Mouse (Mus musculus): Measurements from ENCODE around the gene Maml1. TPM values are rescaled to one million over a fixed set of nuclear protein-coding genes. Genes with fewer than 3 reads are reported as not detected.

The Maml1 gene
- 6.6 and 7.0 TPM in 2 replicates for polyA plus RNA-seq (2012; rRNA removed)

DNA sequence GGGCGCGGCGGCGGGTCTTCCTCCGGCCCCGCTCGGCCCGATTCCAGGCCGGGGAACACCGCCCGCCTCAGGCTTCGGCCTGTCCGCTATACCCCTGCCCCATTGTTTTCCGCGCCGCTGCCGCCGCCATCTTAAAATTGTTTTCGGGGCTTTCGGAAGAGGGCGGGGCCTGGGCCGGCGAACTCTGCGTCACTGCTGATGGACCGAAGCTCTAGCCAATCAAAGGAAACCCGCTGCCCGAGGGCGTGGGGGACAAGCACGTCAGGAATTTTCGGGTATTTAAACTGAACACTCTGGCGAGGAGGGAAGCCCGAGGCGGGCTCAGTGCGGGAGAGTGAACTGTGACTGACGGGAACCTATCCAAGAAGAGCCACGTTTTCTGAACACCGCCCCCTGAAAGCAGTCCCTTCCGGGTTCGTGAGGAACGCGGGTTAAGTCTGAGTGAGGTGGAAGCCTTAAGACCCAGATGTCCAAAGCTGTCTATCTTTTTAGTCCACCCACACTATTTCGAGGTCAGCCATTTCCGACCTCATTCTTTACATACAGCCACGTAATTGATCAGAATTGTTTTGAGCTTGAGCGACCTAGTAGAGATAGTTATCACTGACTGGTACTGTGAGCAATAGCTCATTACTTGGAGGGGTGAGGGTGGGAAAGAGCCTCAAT, at the start of gene Maml1:
TSS of gene Maml1 (minus strand) at position 122 of the 666 bp plus-strand sequence.

DNA sequence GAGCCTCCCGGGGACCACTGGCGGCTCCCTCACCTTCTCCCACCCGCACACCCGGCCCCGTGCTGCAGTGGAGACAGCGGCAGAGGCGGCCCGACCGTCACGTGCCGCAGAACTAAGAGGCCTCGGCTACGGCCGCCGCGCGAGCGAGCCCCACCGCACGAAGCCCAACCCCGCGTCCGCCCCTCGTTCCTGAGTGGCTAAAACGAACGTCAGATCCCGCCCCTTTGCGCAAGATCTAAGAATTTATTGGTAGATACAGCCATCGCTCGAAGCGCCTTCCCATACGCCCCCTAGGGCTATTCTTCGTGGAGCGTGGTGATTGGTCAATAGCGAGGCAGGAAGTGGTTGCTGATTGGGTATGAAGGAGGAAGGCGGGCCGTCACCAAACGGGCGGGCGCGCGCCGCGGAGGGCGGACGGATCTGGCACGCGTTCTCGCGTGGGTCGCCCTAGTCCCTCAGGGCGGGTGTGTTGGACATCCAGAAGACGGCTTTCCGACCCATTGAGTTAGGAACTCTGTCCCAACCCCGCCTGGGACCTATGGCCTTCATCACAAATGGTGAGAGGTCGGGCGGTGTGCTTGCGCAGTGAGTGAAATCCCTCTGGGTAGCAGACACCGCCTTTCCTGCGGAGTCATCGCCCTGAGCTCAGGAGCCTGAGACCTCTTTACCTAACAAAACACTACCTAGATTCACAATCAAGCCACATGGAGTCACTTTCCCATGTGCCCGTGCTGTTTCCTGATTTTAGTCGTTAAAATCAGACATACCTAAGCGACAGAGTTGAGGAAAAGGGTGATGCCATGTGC, 33.6 kb upstream of the Maml1 start, which contains the start of gene Canx:
TSS of gene Canx (minus strand) at position 178 of the 806 bp plus-strand sequence.

DNA sequence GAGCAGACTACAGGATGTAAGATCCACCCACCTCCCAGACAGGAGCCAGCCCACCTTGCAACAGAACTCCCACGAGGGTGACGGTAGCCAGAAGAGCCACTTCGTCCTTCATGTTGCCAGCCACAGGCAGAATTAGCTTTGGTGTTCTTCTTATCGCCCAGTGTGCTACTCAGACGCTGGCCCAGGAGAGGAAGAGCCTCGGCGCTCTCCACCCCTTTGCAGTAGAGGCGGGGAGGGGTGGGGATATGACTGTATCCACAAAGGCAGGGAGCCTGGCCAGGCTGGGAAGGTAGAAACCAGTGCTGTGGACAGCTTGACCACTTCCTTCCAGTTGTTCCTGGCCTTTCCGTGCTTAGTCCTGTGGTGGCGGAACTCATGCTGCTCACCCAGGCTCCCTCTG, 53.8 kb downstream of the Maml1 start, which contains the start of gene Ltc4s:
TSS of gene Ltc4s (minus strand) at position 293 of the 400 bp plus-strand sequence.

DNA sequence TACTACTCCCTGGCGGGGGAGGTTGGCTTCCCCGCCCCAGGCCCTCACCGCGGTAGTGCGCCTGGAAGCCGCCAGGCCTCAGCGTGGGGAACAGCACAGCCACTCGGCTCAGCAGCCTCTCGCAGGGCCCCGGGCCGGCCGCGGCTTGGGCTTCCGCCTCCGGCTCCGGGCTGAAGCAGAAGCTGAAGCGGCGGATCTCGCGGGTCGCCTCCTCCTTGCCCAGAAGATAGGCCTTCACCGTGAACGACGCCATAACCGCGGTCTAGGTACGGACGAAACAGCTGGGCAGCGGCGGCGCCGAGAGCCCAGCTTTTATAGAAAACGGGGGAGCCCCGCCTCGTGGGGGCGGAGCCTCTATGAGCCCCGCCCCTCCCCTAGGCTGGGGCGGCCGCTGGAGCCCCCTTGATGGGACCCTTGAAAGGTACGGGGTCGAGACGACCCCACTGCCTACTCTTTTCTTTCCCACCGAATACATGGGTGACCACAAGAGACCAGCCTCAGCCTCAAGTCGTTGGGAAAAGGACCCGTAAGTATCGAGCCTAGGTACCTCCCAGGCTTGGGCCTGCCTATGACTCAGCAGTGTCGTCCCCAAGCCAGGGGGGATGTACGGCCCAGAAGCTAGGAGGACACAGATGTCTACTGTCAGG, 81.5 kb downstream of the Maml1 start, which contains the start of the genes Sqstm1 and Mgat4b:
TSS of gene Sqstm1 (minus strand) at position 323 of the 647 bp plus-strand sequence.
TSS of gene Mgat4b (plus strand) at position 386 of the 647 bp plus-strand sequence.

Other genes with a start within 250 kb of the Maml1 start
- gene Tbc1d9b, start 160.9 kb downstream of the Maml1 start, polyA plus RNA-seq (2012; rRNA removed) = 12.4 and 14.7 TPM in 2 replicates
- gene Mrnip, start 117.9 kb downstream of the Maml1 start, polyA plus RNA-seq (2012; rRNA removed) = 2.0 and 3.1 TPM in 2 replicates
- 79.4 and 111 TPM in 2 replicates for gene Sqstm1, start 81.5 kb downstream of the Maml1 start, polyA plus RNA-seq (2012; rRNA removed)
- 75.4 and 163 TPM in 2 replicates for gene Mgat4b, start 81.4 kb downstream of the Maml1 start, polyA plus RNA-seq (2012; rRNA removed)
- 43.0 and 77.1 TPM in 2 replicates for gene Ltc4s, start 53.7 kb downstream of the Maml1 start, polyA plus RNA-seq (2012; rRNA removed)
- gene Canx, start 33.4 kb upstream of the Maml1 start, polyA plus RNA-seq (2012; rRNA removed) = 6.9 and 8.9 TPM in 2 replicates
- not detected in 2 replicates for gene Cby3, start 62.2 kb upstream of the Maml1 start, polyA plus RNA-seq (2012; rRNA removed)
- gene Hnrnph1, start 84.7 kb upstream of the Maml1 start, polyA plus RNA-seq (2012; rRNA removed) = 3.3 and 5.5 TPM in 2 replicates
- 7.6 and 9.3 TPM in 2 replicates for gene Rufy1, start 138.8 kb upstream of the Maml1 start, polyA plus RNA-seq (2012; rRNA removed)